Mouse (Mus musculus): Measurements from ENCODE around the gene Klhl36.

GRCm38 (mm10) chr8:119844577-119844976 is 17.5 kb upstream of the Klhl36 start:
- TF ChIP-seq GATA1 (IDR thresholded peaks at IDR 0.05; ENCODE audit: borderline replicate concordance, low read length) (no peak), FLI1 (IDR thresholded peaks at IDR 0.05; ENCODE audit: low read length) (no peak)

Data from megakaryocyte, embryonic 14.5 days (primary cell).